Mouse (Mus musculus) telencephalon, adult 2 months (tissue): ENCODE results near the gene Rere.
A peak's percentile ranks its signal among the peaks of the same experiment; 100 is the strongest.

Source experiments
- DNase-seq: peaks from one replicate; pipeline ENCODE4 v3.0.0-alpha.2; 2011; ENCODE audit warnings: low read depth, low spot score

Gene Rere

DNA sequence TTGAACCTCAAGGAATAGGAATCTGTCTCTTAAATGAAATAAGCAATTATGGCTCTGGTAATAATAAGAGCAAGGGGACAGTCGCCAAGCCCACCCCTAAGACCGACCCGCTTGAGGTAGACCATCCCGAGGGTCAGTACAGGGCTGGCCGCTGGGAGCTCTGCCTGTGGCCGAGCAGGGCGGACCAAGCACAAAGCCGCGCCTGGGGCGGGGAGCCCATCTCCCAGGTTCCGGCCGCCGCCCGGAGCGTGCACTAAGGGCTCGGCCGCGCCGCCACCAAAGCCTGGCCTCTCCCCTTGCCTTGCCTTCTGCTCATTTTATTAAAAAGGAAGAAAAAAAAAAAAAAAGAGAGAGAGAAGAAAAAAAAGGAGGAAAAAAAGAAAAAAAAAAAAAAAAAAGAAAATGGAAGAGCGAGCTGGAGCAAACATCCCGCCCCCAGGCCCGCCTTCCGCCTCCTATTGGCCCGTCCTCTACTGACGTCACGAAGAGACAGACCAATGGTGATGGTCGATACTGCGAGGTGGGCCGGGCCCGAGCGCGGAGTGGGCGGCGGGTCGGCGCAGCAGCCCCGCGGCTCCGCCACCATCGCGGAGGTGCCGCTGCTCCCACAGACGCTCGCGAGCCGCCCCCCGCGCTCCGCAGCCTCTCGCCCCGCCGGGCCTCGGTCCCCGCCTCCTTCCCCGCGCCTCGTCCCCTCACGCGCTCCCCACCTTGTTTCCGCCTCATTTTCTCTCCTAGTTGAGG lies at the start of gene Rere:
Gene Rere, plus strand, starts transcription at position 629 of the 744 bp plus-strand sequence.
- DNase-seq = peak; percentile 90

DNA sequence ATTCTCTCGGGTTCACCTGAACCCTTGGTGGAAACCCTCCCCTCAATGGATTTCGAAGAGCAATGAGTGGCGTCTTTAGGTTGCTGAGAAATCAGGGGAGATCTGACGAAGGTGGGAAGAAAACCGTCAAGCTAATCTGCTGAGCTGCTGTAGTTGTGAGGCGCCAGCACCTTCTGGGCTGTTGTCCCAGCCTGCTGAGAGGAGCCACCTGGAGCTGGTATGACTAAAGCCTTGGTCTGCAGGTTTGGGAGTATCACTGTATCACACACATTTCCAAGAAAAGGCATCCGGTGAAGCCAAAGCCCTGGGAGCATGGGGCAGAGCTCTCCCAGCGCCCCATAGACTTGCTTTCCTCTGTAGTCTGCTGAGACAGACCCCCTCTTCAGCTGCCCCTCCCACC lies 49.6 kb upstream of the Rere start:
- no peak for DNase-seq

DNA sequence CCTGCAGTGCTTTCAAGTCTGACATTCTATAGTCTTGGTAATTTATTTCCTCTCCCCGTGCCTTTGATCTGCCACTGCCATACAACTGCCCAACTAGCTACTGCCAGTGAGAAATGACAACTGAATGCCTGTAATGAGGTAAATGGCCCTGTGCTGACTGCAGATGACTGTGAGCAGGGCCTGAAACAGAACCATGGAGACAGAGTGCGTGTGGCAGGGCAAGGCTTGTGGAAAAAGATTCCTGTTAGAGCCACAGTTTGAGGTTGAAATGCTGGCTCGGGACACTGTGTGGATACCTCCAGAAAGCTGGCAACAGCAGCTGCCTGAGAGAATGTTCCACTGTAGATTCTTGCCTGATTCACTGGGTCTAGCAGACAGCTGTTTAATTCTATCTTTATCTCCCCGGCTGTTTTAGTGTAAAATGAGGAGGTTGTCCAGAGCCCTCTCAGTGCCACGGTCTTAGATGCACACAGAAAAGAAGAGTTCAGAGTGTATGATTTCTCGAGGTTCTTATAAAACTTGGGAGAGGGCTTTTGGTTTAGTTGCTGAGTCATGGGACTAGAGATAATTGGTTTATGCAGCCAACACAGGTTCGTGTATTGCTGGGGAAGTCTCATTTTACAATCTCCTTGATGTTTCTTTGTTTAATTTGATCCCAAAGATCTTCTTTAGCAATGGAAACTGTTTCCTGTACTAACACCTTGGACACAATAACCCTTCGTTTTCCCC lies 46.7 kb upstream of the Rere start:
- no peak for DNase-seq

DNA sequence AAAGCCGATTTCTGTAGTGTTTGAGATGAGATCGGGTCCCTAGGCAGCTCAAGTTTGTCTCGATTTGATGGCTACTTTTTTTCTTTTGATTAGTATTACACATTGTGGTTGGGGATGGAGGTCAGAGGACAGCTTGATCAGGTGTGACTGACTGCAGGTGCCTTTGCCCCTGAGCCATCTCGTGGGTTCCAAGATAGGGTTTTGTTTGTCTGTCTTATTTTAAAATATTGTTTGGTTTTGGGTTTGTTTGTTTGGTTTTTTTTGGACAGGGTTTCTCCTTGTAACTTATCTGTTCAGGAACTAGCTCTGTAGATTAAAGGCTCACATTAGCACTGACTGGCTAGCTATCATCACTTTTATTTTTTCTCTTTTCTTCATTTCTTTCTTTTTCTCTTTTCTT lies 45.9 kb upstream of the Rere start:
- DNase-seq = no peak

DNA sequence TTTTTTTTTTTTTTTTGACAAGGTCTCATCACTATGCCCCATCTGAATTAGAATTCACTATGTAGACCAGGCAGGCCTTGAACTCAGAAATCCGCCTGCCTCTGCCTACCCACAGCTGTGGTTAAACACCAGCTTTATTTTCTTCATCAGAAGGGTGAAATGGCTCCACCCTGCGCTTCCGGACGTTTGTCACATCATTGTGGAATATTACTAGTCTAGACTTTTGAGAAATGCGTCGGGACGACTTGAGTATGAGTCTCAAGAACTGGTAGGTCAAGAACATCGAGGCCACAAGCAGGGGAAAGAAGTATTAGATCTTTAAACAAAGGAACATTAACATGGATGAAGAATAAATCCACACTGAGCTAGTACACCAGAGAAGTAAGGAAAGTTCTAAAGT lies 45.4 kb upstream of the Rere start:
- DNase-seq = no peak

DNA sequence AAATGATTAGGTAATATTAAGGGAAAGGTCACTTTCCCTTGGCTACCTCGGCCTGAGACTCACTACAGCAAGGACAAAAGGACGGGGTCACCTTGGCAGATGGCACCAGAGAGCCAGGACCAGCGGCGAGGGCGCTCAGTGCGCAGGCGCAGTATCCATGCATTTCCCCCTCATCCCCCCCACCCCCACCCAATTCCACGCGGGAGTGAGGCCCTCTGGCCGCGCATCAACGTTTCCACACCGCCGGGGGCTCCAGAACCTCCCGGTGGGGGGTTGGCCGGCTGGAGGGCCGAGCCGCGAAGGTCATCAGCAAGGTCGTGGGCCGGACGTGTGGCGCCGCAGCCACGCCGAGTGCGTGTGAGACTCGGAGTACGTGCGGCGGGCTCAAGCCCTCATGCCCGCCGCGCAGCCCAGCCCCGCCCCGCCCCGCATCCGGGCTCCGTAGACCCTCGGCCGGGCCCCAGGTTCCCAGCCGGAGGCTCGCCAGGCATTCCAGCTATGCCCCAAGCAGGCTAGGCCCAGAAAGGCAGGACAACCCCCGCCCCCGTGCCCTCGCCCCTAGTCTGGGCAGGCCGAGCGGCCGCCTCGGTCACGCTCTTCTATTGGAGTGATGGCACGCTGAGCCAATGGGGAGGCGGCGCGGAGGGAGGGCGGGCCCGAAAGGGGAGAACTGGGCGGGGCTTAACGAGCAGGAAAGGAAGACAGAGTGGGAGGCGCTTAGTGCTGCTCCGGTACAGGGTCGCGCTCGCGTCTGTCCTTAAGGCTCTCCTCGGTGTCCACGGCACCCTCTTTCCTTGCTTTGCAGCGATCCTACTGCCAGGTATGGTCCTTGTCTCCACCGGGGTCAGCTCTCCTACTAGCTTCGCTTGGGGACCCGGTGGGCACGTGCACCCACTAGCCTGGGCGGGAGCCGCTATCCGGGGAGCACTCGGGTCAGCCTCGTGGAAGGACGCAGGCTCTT lies 44.6 kb upstream of the Rere start, which contains the start of gene Eno1:
Gene Eno1, plus strand, starts transcription at position 201 of the 961 bp plus-strand sequence.
- DNase-seq = no peak

DNA sequence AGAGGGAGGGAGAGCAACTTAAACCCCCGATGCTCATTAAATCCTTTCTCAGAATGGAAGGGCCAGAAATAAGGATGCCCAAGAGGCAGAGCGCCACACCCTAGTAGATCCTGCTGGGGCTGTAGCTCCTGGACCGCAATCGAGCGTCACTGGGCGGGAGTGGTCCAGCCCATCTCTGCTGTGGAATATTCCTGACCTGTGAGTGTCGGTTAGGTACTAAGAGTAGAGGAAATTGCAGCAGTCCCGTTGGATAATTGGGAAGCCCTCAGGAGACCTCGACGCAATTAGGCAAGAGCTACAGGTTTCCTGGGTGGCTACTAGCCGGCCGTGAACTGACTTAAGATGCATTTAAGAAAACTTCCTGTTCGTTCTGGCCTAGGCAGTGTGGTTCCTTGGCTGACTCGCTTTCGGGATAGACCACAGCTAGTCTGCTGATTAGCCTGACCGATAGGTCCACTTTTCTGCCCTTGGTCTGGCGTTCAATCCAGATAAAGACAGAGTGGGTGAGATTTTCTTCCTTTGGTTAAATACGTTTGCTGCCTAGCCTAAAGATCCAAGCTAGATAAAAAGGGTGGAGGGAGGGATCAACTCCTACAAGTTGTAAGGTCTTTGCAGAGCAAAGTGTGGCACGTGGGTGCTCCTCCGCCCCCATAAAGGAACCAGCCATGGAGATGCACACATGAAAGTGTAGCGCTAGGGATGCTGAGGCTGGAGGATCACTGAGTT lies 43.6 kb upstream of the Rere start:
- DNase-seq = no peak

DNA sequence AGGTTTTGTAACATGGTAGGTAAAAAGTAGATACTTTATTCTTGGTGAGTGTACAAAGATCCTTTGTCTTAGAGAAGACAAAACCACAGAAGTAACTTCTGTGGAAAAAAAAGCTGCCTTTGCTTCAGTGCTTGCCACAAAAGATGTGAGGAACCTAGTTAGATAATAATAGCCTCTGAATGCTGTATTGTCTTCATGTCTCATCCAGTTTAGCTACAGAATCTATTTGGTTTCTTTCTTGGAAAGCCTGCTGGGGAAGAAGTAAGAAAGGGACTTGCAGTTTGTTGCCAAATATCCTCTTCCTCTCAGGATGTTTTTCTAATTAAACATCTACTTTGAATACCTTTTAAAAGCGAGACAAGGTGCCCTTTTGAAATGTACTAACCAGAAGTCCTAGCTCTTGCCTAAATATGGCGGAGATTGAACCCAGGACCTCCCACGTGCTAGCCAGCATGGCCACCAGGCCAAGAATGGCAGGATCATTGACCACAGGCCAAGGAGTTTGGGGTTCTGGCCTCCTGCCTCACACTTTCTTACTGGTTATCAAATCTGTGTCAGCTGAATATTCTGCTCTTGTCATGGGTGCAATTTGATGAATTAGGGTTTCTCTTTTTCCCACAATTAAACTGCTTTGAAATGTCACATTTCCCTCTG lies 42.9 kb upstream of the Rere start:
- no peak for DNase-seq

DNA sequence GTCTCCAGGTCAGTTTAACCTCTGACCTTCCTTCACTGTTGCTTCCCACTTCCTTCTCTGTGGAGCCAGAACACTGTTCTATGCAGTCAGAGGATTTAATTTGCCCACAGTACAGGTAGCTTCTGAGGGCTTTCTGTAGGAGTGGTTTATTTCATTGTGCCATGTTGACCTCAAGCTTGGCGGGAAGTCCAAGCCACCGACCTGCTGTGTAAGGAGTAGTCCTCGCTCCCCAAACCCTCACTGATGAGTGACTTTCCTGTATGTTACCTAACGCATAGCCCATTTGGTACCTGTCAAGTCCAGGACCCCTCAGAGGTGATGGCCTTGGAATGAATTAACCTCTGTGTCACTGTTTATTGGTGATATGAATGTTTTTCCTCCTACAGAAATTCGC lies 42.4 kb upstream of the Rere start:
- no peak for DNase-seq

DNA sequence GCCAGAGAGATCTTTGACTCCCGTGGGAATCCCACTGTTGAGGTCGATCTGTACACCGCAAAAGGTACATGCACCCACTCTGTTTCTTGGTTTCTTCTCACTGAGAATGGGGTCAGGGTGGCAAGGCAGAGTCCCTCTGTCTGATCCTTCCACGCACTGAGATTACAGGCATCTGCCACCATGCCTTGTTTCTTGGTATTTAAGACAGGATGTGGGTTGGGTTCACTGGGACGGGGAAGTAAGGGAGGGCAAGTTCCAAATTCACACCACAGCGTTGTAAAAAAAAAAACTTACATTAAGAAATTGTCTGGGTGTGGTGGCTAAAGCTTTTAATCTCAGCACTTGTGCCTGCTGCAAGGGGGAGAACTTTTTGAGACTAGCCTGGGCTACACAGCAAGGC lies 41.9 kb upstream of the Rere start:
- DNase-seq = no peak

DNA sequence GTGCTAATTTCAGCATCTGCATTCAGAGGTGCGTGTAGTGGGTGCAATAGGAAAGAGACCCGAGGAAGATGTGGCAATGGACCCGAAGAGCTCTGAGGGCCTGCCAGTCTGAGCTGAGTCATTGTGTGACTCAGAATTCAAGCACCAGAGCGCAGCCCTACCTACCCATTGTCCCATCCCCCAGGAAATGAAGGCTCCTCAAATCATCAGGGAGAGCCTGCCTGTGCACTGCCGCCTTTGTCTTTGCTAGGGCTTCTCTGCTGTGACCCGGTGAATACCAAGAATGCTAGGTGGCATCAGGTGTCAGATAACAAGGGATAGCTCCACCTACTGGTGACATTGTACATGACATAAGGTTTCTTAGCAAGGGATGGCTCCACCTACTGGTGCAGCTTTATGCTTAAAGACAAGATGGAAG lies 41.5 kb upstream of the Rere start:
- no peak for DNase-seq

DNA sequence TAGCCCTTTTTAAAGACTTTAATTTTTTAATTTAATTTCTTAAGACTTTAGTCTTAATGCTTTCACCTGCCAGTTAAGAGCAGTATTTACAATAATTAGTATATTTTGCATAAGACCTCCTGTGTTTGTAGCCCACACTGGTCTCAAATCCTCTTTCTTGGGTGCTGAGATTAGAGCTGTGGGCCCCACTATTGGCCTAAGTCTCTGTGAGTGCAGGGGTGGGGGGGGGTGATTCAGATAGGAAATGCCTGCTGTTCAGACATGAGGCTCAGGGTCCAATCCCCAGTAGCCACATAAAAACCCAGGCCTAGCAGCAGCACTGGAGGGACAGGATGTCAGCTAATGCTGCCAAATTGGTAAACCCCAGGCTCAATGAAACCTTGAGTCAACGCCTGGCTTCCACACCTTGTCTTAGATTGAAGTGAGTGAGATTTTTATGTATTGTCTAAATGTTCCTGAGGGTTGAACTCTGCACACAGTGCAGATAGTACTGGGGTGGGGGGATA lies 41.0 kb upstream of the Rere start:
- no peak for DNase-seq

DNA sequence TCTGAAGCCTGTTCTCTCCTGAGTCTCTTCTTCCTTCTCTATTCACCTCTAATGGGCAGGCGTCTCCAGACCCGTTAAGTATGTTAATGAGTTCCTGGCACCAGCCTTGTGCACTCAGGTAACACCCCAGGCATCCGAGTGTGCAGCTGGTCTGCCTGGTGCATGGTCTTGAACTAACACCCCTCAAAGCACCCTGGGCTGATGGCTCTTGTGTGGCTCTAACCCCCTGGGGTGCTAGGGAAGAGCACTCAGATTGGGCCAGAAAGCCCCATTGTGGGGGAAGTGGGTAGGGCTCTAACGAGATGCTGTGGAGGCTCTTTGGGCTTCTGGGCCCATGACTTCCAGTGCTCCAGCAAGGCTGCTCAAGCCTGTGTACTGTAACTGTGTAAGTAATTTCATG lies 39.7 kb upstream of the Rere start:
- DNase-seq = no peak

DNA sequence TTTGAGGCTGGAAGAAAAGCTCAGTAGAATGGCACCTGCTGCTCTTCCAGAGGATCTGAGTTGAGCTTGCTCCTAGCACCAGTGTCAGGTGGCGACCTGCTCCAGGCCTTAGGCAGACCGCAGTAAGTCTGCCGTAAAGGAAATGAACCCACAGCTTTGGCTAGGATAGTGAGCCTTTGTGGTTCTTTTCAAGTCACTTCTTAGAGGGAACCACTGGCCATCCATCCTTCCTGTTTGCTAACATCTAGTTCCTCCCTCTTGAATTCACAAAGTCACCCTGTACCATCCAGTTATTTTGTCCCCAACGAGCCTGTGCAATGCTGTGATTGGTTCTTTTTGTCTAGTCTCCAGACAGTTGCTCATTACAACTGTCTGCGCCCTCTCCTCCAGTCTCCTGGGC lies 38.7 kb upstream of the Rere start:
- DNase-seq = no peak

DNA sequence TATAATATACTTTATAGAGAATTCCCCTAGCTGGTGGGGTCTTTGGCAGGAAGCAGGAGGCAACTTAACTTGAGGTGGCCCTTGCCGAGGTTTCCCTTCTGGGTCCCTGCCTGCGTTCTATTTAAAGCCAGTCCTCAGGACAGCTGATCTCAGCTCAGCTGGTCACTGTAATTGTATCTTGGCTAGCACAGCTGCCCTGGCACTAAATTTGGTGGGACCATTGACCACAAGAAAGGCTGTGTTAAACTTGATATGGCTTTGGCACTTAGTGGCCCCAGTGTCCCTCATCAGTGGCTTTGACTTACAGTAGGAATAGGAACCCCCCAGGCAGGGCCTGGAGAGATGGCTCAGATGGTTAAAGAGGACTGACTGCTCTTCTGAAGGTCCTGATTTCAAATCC lies 35.6 kb upstream of the Rere start:
- no peak for DNase-seq

DNA sequence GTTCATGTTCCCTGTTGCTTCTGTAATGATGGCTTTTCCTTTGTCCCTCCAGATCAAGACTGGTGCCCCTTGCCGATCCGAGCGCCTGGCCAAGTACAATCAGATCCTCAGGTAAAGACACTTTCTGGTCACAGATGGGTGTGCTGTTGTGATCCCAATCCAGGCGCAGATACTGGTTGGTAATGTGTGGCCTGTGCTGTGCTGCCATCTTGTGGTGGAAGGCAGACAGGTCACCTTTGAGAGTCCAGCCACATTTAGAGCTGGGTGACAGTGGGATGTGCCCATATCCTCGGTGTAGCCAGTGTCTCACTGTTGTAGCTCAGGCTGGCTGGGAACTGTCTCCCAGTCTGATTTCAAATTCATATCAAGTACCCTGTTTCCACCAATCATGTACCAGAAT lies 33.4 kb upstream of the Rere start:
- no peak for DNase-seq

DNA sequence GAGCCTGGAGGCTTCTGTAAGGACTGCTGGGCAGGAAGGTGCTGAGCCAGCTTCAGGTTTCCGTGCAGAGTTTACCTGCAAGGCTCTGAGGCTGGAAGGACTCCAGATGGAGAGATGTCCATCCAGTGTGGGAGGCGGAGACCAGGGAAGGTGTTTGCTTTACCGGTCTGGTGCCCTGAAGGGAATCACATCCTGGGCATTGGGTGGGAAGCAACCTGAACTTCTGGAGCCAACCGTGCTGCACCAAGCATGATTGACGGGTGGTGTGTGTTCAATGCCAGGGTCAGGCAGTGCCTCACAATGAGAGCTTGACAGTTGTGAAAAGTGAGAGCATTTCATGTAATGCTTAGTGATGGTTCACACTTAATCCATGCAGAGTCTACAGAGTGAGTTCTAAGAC lies 32.5 kb upstream of the Rere start:
- no peak for DNase-seq

DNA sequence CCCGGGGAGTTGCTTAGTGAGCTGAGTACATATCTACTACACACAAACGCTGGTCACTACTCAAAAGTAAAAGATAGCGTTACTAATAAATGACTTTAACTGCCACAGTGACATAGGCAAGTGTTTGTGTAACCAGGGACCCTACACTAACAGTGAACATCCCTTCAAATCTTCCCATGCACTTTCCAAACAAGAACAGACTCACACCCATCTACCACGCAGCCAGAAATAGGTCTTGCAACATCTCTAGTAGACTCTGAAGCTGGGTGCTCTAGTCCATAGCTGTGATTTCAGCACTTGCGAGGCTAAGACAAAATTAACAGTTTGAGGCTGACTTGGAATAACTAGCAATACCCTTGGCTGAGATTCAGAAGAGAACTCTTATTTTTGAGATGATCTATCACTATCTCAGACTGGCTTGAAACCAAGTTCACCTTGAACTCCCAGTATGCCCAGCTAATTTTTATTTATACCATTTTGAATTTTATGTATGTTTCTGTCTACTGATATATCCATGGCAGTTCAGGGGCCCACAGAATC lies 31.6 kb upstream of the Rere start:
- DNase-seq = no peak

DNA sequence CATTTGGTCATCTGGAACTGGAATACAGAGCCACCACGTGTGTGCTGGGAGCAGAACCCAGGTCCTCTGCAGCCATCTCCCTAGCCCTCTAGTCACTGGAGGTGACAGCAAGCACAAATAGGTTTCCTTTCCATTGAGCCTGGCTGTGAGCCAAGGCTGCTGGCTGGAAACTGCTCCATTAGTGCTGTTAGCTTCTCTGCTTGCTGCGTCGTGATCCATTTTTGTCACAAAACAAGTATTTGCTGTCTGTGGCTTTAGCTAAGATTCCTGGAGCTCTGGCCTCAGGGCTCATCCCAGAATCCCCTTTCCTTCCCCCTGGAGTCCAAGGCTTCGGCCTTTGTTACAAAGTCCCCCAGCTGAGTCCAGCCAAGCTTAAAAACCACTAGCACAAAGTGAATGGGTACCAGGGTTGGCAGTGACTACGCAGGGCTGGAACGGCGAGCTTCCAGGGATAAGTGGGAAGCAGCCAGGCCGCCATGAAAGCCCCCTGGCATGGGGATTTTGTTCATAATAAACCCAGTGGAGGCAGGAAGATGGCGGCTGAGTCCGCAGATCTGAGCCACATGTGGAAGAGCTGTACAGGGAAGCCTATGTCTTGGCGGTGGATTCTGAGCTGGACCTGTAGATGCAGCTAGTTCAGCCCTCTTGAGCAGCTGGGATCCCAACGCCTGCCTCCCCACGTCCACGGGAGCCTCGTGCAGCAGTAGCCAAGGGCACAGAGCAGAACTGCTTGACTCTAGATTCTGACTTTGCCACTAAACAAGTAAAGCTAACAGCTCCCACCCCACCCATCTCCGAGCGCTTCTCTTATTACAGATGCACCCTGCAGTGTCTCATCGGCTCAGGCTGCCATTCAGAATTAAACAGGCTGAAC lies 30.7 kb upstream of the Rere start:
- no peak for DNase-seq
